Mouse (Mus musculus): ENCODE measurements at regions not wholly inside any gene's neighbourhood (a gene's known extent, or its start where the extent isn't known, plus 50 kb on each side); places are given as distances from the start of the nearest gene placed in this dataset.
"Not testable (repeated sequence)": the region's sequence is repeated elsewhere in the genome, so short reads cannot be mapped to it uniquely, and the experiment has no call there.

- WGBS: 90% methylated on average over 5 of the region's 5 CpGs
- not testable (repeated sequence) for DNase-seq (ENCODE audit: low read depth, low spot score)
Observed at GRCm38 (mm10) chr14:9389878-9390536, 724.0 kb upstream of the 4930452B06Rik start.

- no peak for DNase-seq (ENCODE audit: low read depth, low spot score)
- WGBS: 75% methylated on average over 7 of the region's 7 CpGs
Observed at GRCm38 (mm10) chr14:9389180-9389579, 723.1 kb upstream of the 4930452B06Rik start.
